Mouse (Mus musculus) liver, postnatal 0 days (tissue): ENCODE measurements around the gene Mctp1.

Source experiments
- CTCF ChIP-seq: sonication (generic); IDR thresholded peaks from 2 replicates; pipeline ENCODE4 v1.5.1; 2016; ENCODE audit warnings: antibody characterized with exemption, low read depth
- EP300 ChIP-seq: IDR thresholded peaks from 2 replicates; pipeline ENCODE4 v1.6.1; 2016; ENCODE audit warnings: antibody characterized with exemption, low read depth, mild to moderate bottlenecking

GRCm38 (mm10) chr13:76823083-76823482 is 438.7 kb downstream of the Mctp1 start:
- TF ChIP-seq CTCF (no peak), EP300 (no peak)
